ENCODE assay signal across 9 mouse cellular contexts in genomic region chr2:136387181-136388131, GRCm38 (mm10). TPM values are rescaled to one million over a fixed set of nuclear protein-coding genes. Genes with fewer than 3 reads are reported as not detected.
A peak's percentile ranks its signal among the peaks of the same experiment; 100 is the strongest.
DNase-seq lines count a peak whose midpoint lies in the region; ATAC-seq and TF ChIP-seq lines count a peak whose summit lies in the region.
"Had no signal": no experiment of that assay in that cellular context is flagged by ENCODE, and none has a peak within 500 bp of the region (broad histone marks: within the 10 kb centered on the region; RNA-seq: fewer than 3 reads in every experiment).

TSS of gene Pak7 (minus strand) at chr2:136387967.

- DNase-seq in lung, postnatal 0 days (ENCODE audit: low spot score), result peak; percentile 39
- DNase-seq in lung, adult 18-20 months, result no peak
- DNase-seq in embryo, embryonic 9.5 days (ENCODE audit: extremely low spot score), result peak; percentile 85
- peak; percentile 36 to 37 for DNase-seq in heart, postnatal 10 days
- DNase-seq in left cerebral cortex, adult 18-20 months (ENCODE audit: low spot score in 2 of 2), result peak; percentile 75 to 80
- DNase-seq in midbrain, embryonic 14.5 days, result peak; percentile 94
- DNase-seq in stomach, postnatal 0 days (ENCODE audit: low spot score), result peak; percentile 31
- DNase-seq in thymus, postnatal 10 days (ENCODE audit: low spot score in 2 of 2), result no peak

- TF ChIP-seq CTCF in lung, postnatal 0 days (IDR thresholded peaks at IDR 0.05), result no peak
- TF ChIP-seq CTCF in stomach, postnatal 0 days (IDR thresholded peaks at IDR 0.05; ENCODE audit: low read depth), result 0 out of 2 replicates have a peak, but pooled peaks have one; percentile 1

- no peak within 1 kb of the TSS for H3K27ac ChIP-seq in lung, postnatal 0 days (ENCODE audit: low read length)
- H3K27ac ChIP-seq in midbrain, embryonic 14.5 days (replicated peaks; ENCODE audit: low read depth, low read length), result peak within 1 kb of the TSS; percentile 96
- H3K27ac ChIP-seq in stomach, postnatal 0 days (replicated peaks), result no peak within 1 kb of the TSS

- no peak for TF ChIP-seq EP300 in lung, postnatal 0 days (IDR thresholded peaks at IDR 0.05)
- TF ChIP-seq EP300 in stomach, postnatal 0 days (optimal IDR thresholded peaks at IDR 0.05), result no peak

- WGBS in lung, postnatal 0 days, result 1% methylated on average over 37 of the region's 39 CpGs
- under 1% methylated on average over 39 of the region's 39 CpGs for WGBS in midbrain, embryonic 14.5 days
- WGBS in stomach, postnatal 0 days, result under 1% methylated on average over 38 of the region's 39 CpGs

- peak within 1 kb of the TSS; percentile 46 for H3K4me2 ChIP-seq in lung, postnatal 0 days (replicated peaks; ENCODE audit: low read depth, low read length)
- H3K4me2 ChIP-seq in midbrain, embryonic 14.5 days (ENCODE audit: low read length), result peak within 1 kb of the TSS; percentile 74
- peak within 1 kb of the TSS; percentile 60 for H3K4me2 ChIP-seq in stomach, postnatal 0 days (replicated peaks; ENCODE audit: low read depth)

- H3K27me3 ChIP-seq in lung, postnatal 0 days (replicated peaks; ENCODE audit: insufficient read depth, low read length), result 0 out of 2 replicates have a peak, but pooled peaks cover 5% of the 10 kb centered on the region
- H3K27me3 ChIP-seq in midbrain, embryonic 14.5 days (ENCODE audit: control insufficient read depth, insufficient read depth, low read length), result no peaks in the 10 kb centered on the region
- no peaks in the 10 kb centered on the region for H3K27me3 ChIP-seq in stomach, postnatal 0 days (ENCODE audit: control insufficient read depth, insufficient read depth, low read length)

- intact Hi-C loops in heart, postnatal 10 days (cut with DNase I), result no loop called here

- no peak within 1 kb of the TSS for H3K9ac ChIP-seq in lung, postnatal 0 days (replicated peaks; ENCODE audit: low read depth)
- H3K9ac ChIP-seq in midbrain, embryonic 14.5 days (replicated peaks; ENCODE audit: low read length), result peak within 1 kb of the TSS; percentile 90
- 0 out of 2 replicates have a peak within 1 kb of the TSS, but pooled peaks have one; percentile 5 for H3K9ac ChIP-seq in stomach, postnatal 0 days (ENCODE audit: low read length)

- no peaks in the 10 kb centered on the region for H3K4me1 ChIP-seq in lung, postnatal 0 days (ENCODE audit: insufficient read depth, low read depth, low read length)
- peaks cover 22% of the 10 kb centered on the region for H3K4me1 ChIP-seq in midbrain, embryonic 14.5 days (ENCODE audit: control insufficient read depth, insufficient read depth, low read length)
- H3K4me1 ChIP-seq in stomach, postnatal 0 days (replicated peaks; ENCODE audit: control insufficient read depth, insufficient read depth), result no peaks in the 10 kb centered on the region; the same call in 1 of the 2 replicates

- H3K4me3 ChIP-seq in lung, postnatal 0 days (ENCODE audit: low read depth, low read length), result peak within 1 kb of the TSS; percentile 28
- H3K4me3 ChIP-seq in midbrain, embryonic 14.5 days (replicated peaks; ENCODE audit: low read depth, low read length), result peak within 1 kb of the TSS; percentile 74
- H3K4me3 ChIP-seq in stomach, postnatal 0 days (ENCODE audit: low read depth, low read length), result peak within 1 kb of the TSS; percentile 38

- peak; percentile 69 for ATAC-seq in lung, postnatal 0 days
- peak; percentile 98 for ATAC-seq in midbrain, embryonic 14.5 days (ENCODE audit: low FRiP score, low TSS enrichment)
- peak; percentile 91 for ATAC-seq in stomach, postnatal 0 days (ENCODE audit: low FRiP score, low TSS enrichment)

- no peaks in the 10 kb centered on the region for H3K9me3 ChIP-seq in lung, postnatal 0 days (ENCODE audit: low read length)
- no peaks in the 10 kb centered on the region for H3K9me3 ChIP-seq in midbrain, embryonic 14.5 days (ENCODE audit: control insufficient read depth, low read length)
- H3K9me3 ChIP-seq in stomach, postnatal 0 days (ENCODE audit: control insufficient read depth, low read length), result no peaks in the 10 kb centered on the region

- H3K36me3 ChIP-seq in lung, postnatal 0 days (ENCODE audit: insufficient read depth, low read length), result no peaks in the 10 kb centered on the region
- no peaks in the 10 kb centered on the region for H3K36me3 ChIP-seq in midbrain, embryonic 14.5 days (ENCODE audit: control insufficient read depth, insufficient read depth, low read length)
- no peaks in the 10 kb centered on the region for H3K36me3 ChIP-seq in stomach, postnatal 0 days (ENCODE audit: control insufficient read depth, insufficient read depth, low read length)

RNA-seq across cellular contexts. Expression of gene Pak7, which starts in this region (rescaled TPM):
- 0.06 and 0.13 TPM in 2 replicates for polyA plus RNA-seq in lung, postnatal 0 days (2015; fragmentation: Nextera tagmentation; extraction: Ambion mirVana)
- total RNA-seq in heart, postnatal 10 days (2021), result under 1 TPM; 0.07 to 0.15 TPM
- total RNA-seq in left cerebral cortex, adult 18-20 months (2021), result 10 to 100 TPM; 38.4 to 50.5 TPM
- 34.9 and 41.8 TPM in 2 replicates for polyA plus RNA-seq in midbrain, embryonic 14.5 days (2014; fragmentation: Nextera tagmentation; extraction: Ambion mirVana)
- 0.19 and 0.38 TPM in 2 replicates for polyA plus RNA-seq in stomach, postnatal 0 days (2015; fragmentation: Nextera tagmentation; extraction: Ambion mirVana)
- total RNA-seq: adrenal gland, adult 18-20 months had no signal

Comparison
In these comparisons a context has a peak if more than half of its experiments do, and no peak if none do; other contexts are left out.
1. RNA of gene Pak7 (total RNA-seq): 38.4 to 50.5 TPM in left cerebral cortex, adult 18-20 months; 0.07 to 0.15 TPM in heart, postnatal 10 days; every median in the first group is over 10 times any median in the second.
2. RNA of gene Pak7 (polyA plus RNA-seq): 34.9 to 41.8 TPM in midbrain, embryonic 14.5 days; 0.19 to 0.38 TPM in stomach, postnatal 0 days and 0.06 to 0.13 TPM in lung, postnatal 0 days; every median in the first group is over 10 times any median in the second.
3. Peak in DNase-seq, ATAC-seq, H3K4me3 ChIP-seq and H3K4me2 ChIP-seq in lung, postnatal 0 days; RNA of the gene not detected or under 1 TPM.
4. Peak in DNase-seq in heart, postnatal 10 days; RNA of the gene not detected or under 1 TPM.
5. Peak in DNase-seq, ATAC-seq, H3K4me3 ChIP-seq, H3K9ac ChIP-seq and H3K4me2 ChIP-seq in stomach, postnatal 0 days; RNA of the gene not detected or under 1 TPM.
6. DNase-seq: peak in embryo, embryonic 9.5 days (single experiment), left cerebral cortex, adult 18-20 months (2 of 2) and midbrain, embryonic 14.5 days (single experiment); none in lung, adult 18-20 months (0 of 2) and thymus, postnatal 10 days (0 of 2).
7. Peak in every context shown above with its lines, with median percentiles within 50 percentile points of each other: ATAC-seq, H3K4me2 ChIP-seq and H3K4me3 ChIP-seq.